Mouse (Mus musculus) bone marrow, adult 2 months (tissue): ENCODE measurements around the gene Tex52.

Source experiments
- CTCF ChIP-seq: fragments of 200-500 bp; IDR thresholded peaks from 2 replicates; pipeline ENCODE4 v1.5.1; 2011; ENCODE audit warnings: low read length, control low read depth; ENCODE audit not compliant: control insufficient read depth, insufficient read depth
- POLR2A ChIP-seq: fragments of 200-500 bp; IDR thresholded peaks from 2 replicates; pipeline ENCODE4 v1.6.1; 2011; ENCODE audit warnings: low read depth, mild to moderate bottlenecking, control low read depth, low read length, borderline replicate concordance; ENCODE audit not compliant: control insufficient read depth

- no peak for TF ChIP-seq CTCF
- TF ChIP-seq POLR2A: no peak
Measured at GRCm38 (mm10) chr6:128399421-128400185, 24.3 kb downstream of the Tex52 start.
